Mouse (Mus musculus) cerebellum, adult 8-10 months (tissue): Measurements from ENCODE around the gene Arhgef40.
A peak's percentile ranks its signal among the peaks of the same experiment; 100 is the strongest.

Source experiments
- DNase-seq: peaks from one replicate; pipeline ENCODE4 v3.0.0; 2022

The Arhgef40 gene

DNA sequence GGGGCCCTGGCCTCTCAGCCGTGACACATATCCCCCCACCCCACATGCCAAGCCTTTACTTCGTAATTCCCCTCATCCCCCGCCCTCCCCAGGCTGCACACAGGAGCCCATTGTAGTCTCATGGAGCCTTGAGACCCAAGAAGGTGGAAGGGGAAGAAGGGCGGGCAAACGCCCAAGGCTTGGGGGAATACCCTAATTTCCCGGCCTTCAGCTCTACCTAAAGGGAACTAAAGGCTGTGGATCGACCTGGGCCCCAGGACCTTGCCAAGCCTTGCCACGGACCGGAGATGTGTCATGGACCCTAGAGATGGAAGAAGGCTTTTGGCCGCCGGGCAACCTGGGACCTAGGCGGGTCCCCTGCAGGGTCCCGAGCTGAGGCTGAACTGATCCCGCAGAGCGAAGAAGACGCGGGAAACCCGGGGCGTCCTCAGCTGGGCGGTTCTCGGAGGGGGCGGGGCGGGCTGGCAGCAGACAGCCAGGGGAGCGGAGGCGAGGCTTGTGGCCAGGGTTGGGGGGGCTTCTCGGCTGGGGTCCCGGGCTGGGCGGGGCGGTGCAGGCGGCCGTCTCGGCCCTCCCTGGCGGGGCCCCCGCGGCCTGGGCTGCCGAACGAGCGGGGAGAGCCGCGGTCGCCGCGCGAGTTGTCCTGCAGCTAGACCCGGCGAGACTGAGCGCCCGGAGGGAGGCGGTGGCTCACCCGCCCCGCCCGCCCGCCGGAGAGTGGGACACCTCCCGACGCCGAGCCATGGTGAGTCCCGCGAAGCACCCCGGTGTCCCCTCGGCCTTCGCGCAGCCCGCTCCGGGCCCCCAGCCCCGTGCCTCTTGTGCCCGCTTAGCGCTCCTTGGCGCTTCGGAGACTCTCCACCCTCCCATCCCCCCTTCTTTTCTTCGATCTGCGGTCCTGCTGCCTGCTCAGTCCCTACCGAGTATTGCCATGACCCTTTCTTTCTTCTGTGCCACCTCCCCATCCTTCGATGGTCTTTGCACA, at the start of gene Arhgef40:
Gene Arhgef40 (plus strand): TSS at position 473 of the 985 bp plus-strand sequence.
- peak; percentile 52 for DNase-seq

DNA sequence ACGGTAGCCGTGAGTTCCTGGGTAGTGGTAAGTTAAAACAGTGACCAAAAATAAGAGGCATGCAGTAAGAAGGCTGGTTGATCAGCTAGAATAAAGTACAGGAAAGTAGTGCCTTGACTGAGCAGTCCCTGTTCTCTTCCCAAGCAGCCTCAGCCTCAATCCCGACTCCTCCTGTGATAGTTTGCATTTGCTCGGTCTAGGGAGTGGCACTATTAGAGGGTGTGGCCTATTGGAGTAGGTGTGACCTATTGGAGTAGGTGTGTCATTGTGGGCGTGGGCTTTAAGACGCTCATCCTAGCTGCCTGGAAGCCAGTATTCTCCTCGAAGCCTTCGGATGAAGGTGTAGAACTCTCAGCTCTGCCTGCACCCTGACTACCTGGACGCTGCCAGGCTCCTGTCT, 45.5 kb upstream of the Arhgef40 start:
- DNase-seq = no peak

DNA sequence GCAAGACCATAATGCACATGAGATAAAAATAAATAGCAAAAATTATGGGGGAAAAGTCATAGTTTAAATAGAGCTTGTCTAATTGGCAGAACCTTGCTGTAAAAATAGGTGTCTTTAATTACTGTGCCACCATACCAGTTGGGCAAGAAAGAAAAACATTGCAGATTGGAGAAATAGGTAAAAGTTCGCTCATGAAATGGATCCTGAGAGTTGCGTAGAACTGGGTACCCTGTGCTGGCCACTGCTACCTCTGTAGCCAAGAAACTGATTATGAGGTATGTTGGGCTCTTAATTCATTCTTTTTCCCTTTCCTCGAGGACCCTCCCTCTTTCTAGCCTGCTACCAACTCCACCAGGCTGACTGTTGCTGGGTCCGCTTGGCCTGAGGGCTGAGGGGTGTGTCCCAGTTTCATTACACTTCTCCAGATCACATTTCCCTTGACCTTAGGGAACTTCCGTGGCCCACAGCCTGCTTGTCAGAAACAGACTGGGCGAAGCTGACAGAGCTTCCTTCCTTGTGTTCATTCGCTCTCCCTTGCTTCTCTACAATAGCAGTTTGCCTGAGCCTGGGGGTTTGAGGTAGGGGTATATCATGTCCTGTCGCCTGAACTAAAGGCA, 43.5 kb upstream of the Arhgef40 start:
- DNase-seq = no peak

DNA sequence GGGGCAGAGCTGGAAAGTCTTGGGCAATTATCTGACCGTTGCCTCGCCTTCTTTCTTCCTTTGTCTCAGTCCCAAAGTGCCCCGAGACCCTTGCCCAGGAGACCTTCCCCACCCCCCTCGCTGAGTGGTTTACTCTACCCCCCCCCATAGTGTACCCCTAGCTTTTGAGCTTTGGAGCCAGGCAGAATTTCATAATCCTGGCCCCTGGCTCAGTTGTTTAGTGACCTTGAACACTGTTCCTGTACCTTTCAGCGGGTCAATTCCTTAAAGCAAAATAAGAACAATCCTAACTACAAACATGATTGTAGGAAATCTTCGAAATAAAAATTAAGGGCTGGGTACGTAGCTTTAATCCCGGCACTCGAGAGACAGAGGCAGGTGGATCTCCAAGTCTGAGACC, 42.9 kb upstream of the Arhgef40 start:
- DNase-seq = no peak

DNA sequence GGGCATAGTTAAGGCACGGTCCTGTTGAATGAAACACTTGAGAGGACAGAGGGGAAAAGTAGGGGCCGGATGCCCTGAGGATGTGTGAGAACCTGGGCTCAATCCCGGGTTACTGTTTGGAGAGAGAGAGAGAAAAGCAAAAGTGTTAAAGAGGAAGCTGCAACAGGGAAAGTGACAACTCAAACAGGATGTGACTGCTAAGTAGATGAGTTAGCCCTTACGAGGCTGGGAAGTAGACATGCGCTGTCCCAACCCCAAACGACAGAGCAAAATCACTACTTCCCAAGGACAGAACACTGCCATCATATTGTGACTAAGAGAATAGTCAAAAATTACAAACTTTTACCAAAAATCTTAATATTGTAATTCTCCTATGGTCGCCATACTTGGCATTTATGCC, 42.3 kb upstream of the Arhgef40 start:
- DNase-seq = no peak

DNA sequence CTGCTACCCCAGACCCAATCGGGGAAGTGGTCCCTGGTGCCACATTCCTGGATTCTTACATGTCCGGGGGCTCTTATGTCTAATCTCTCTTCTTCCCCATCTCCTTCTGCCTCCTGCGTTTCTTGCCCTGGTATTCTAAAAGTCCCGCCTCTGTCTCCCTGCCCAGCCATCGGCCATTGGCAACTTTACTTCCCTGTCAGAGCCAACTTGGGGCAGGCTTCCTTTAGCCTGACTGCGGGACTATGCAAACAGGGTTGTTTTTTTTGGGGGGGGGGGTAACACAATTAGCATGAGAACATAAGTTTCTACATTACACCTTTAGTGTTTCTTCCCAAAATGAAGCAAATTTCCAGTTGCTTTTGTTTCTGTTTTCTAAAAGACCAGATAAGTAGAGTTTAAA, 41.2 kb upstream of the Arhgef40 start:
- DNase-seq = no peak

DNA sequence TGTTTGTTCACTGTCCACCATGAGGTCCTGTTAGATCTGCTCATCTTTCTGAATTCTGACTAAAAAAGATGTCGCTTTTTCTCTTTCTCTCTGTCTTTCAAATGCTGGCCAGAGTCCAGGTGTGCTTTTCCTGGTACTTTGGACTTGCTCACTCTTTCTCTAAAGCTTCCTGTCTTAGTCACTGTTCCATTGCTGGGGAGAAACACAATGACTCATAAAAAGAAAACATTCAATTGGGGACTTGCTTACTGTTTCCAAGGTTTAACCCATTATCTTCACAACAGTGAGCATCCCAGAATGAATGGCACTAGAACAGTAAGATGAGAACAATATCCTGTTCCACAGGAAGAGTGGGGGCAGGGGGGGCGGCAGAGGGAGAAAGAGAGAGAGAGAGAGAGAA, 24.2 kb upstream of the Arhgef40 start:
- no peak for DNase-seq

DNA sequence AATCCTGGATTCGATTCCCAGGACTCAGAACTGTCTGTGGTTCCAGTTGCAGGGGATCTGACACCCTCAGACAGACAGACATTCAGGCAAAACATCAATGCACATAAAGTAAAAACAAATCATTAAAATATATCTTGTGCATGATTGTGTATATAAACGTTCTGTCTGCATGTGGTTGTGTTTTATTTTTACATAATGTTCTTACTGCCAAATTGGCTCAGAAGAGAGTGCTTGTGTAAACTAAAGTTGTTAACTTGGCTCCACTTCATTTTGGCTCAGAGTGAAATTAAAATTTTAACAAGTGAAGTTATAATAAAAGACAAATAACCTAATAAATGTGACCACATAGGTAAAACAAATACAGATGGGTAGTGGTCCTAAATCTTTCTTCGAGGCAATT, 17.1 kb upstream of the Arhgef40 start:
- no peak for DNase-seq

DNA sequence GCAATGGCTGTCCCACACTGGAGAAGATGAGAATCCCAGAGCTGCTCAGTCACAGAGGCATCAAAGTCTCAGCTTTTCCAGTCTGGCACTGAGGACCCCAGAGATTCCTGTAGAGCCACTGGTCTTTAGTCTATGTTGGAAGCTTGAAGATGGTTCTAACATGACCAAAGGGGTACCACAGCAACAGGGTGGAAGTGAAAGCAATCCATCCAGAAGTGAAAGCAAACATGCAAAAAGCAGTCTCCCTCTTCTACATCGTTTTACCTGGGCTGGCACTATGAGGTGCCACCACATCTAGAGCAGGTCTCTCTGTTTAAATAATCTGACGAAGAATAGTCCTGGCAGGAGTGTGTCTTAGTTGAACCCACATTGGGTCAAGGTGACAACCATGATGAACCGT, 5.3 kb upstream of the Arhgef40 start:
- DNase-seq = no peak

DNA sequence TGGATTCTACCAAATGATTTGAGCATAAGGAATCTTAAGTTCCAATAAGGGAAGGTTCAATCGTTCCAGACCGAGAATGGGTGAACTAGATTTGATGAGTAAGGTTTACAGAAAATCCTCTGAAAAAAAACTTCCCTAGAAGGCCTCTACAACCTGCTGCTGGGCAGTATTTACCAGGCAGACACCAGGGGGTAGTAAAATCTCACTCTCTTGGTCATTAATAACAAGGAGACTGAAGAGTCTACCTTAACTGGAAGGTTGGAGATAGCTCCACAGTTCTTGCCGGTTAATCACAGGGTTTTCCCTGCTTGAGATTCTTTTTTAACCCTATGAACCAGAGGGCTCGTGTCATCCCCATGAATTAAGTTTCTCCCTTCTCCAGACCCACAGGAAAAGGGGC, 1.3 kb upstream of the Arhgef40 start:
- DNase-seq = no peak

DNA sequence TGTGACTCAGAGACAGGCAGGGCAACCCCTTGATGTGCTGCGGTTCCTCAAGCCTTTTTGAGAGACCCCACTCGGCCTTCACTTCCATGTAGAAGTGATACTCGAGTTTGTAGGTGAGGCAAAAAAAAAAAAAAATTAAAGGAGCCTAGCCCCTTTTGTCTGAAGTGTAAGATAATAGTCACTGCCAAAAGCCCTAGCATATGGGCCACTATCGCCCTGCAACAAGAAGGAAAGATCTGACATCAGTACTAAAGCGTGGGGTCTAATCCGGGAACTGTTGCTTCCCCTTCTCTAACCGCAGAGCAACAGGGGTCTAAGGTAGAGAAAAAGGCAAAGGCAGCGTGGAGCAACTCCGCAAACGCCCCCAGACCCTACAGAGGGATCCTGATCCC, 668 bp upstream of the Arhgef40 start:
- no peak for DNase-seq

DNA sequence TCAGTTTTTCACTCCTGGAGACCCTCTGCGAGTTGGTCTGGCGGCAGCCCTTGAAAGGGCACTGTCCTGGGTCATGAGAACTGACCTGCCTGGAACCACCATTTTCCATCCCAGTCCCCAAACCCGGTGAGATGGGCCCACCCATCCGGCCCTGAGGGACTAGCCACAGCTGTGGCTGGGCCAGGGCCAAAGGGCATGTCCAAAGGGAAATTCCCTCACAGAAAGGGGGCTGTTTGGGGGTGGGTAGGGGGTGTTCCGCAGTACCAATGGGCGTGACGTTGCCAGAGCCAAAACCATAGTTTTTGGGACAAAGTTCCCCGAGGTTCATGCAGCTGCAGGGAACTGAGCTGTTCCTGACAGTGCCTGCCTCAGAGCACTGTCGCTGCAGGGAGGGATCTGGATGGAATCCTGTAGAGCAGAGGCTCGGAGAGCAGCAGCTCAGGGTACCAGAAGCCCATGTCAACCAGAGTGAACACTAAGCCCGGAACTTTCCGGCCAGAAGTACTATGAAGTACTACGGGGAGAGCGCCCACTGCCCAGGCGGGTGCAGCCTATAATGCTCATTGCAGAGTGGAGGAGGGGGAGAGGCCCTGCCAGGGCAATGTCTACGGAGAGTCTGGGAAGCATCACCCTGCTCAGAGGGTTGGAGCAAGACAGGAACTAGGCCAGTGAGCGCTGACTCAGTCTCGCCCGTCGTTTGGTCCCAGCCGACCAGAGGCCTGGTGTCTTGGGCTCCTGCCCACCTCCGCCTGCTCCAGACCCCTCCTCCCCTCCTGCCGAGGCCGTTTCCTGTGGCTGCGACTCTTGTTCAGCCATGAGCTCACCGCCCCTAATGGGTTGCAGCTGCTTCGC, 1.0 kb downstream of the Arhgef40 start:
- DNase-seq = peak; percentile 57

DNA sequence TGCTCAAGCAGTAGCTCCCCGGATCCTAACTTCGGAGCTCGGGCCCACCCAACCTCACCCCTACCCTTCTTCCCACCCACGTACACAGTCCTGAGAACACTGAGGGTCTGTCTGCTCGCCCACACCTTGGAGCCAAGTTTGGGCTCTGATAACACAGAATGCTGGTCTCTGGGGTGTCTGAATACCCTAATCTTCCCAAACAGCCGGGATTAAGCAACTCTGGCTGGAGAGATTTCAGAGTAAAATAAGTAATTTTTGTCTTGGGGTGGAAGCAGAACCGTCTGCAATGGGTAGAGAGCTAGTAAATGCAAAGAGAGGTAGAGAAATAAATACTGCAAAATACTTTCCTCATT, 1.6 kb downstream of the Arhgef40 start:
- DNase-seq = no peak

DNA sequence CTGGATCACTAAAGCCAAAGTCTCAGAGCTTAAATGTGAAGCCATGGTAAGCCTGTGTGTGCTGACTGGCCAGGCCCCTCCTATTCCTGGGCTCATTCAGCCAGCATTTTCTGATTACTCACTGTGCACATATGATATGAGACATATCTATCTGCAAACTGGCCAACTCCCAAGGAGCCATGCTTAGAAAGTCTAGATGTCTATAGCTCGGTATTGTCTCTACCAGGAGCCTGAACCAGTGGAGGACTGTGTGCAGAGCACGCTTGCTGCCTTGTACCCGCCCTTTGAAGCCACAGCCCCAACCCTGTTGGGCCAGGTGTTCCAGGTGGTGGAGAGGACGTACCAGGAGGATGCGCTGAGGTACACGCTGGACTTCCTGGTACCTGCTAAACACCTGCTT, 2.7 kb downstream of the Arhgef40 start:
- no peak for DNase-seq

DNA sequence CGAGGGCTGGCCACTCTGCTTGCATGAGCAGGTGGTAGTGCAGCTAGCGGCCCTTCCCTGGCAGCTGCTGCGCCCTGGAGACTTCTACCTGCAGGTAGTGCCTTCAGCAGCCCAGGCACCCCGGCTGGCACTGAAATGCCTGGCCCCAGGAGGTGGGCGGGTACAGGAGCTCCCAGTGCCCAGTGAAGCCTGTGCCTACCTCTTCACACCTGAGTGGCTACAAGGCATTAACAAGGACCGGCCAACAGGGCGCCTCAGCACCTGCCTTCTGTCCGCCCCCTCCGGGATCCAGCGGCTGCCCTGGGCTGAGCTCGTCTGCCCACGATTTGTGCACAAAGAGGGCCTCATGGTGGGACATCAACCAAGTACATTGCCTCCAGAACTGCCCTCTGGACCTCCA, 4.2 kb downstream of the Arhgef40 start:
- no peak for DNase-seq

DNA sequence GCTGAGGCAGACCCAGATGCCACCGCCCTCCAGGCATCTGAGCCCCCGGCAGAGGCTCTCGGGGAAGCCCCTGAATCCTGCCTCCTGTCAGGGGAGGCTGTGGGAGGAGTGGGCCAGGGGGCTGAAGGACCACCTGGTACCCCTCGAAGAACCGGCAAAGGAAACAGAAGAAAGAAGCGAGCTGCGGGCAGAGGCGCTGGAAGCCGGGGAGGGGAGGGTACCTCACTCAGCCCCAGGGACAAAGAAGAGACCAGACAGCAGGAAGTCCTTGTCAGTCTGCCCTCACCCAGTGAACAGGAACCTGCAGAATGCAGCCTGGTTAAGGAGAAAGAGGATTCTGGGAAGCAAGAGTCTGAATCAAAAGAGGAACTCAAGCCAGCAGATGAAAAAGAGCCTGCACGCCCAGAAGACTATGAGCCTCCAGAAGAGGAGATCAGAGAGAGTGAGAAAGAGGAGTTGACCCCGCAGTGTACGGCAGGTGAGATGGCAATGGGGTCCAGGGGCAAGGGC, 5.0 kb downstream of the Arhgef40 start:
- no peak for DNase-seq

DNA sequence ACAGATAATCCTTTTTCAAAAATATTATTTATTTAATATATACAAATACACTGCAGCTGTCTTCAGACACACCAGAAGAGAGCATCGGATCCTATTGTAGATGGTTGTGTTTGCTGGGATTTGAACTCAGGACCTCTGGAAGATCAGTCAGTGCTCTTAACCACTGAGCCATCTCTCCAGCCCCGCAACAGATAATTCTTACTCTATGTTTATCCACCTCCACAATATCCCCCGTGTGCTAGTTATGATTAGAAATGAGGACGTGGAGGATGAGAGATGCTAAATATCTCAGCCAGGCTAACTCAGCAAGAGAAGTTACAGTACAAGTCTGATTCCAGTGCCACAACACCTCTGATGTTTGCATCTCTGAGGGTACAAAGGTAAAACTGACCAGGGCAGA, 9.9 kb downstream of the Arhgef40 start:
- no peak for DNase-seq

DNA sequence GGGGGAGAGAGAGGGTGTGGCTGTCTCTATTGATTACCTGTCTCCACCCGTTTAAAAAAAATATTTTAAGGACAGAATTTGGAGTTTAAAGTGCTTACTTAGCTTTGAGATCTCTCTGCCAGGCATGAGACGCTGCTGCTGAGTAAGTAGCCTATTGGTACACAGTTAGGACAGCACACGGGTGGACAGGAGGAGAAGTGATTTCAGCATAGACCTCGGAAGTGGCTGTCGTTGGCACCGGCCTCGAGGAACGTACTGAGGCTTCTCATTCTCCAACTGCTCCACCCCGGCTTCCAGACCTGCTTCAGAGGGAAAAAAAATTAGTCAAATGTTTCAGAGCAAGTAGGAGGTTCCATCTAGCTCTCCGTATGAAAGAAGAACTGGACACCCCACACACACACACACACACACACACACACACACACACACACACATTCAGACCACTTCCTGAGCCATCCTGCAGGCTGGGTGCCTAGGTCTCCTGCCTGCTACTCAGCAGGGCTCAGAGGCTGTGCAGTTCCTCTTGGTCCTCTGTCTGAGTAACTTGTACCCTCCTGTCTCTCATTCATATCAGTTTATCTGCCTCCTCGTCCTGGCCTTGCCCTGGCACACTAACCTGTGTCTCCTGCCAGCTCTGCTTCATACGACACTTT, 10.8 kb downstream of the Arhgef40 start:
- no peak for DNase-seq

DNA sequence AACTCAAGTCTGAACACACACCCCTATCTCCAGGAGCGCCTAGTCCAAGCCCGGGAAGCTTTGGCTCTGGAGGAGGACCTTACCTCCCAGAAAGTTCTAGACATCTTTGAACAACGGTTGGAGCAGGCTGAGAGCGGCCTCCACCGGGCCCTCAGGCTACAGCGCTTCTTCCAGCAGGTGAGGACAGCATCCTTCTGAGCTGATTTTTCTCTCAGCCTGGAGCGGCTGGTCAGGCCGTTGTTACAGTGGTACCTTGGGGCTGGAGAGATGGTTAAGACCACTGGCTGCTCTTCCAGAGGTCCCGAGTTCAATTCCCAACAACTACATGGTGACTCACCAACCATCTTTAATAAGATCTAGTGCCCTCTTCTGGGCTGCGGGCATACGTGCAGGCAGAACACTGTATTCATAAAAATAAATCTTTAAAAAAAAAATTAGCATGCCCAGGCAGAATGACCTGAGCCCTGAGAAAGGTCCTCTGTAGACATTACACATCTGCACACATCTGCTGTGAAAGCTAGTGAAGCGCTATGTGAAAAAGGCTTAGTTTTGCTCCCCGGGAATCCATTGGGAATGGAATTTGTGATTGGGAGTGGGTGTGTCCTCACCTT, 11.8 kb downstream of the Arhgef40 start:
- DNase-seq = no peak

DNA sequence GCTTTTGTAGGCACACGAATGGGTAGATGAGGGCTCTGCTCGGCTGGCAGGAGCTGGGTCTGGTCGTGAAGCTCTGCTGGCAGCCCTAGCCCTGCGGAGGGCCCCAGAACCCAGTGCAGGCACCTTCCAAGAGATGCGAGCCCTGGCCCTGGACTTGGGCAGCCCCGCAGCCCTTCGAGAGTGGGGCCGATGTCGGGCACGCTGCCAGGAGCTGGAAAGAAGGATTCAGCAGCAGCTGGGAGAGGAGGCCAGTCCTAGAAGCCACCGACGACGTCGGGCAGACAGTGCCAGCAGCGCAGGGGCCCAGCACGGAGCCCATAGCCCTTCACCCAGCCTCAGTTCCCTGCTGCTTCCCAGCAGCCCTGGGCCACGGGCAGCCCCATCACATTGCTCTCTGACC, 12.3 kb downstream of the Arhgef40 start:
- no peak for DNase-seq

DNA sequence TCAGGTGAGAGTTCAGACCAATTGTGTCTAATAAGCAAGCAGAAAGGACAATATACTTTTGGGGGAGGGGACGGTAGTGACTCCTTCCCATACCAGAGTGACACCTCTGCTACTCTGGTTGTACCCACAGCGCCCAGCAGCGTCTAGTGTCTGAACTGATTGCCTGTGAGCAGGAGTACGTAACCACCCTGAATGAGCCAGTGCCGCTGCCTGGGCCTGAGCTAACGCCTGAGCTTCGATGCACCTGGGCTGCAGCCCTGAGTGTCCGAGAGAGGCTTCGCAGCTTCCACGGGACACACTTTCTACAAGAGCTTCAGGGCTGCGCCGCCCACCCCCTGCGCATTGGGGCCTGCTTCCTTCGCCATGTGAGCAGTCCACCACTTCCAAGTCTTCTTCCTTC, 13.0 kb downstream of the Arhgef40 start:
- DNase-seq = no peak

DNA sequence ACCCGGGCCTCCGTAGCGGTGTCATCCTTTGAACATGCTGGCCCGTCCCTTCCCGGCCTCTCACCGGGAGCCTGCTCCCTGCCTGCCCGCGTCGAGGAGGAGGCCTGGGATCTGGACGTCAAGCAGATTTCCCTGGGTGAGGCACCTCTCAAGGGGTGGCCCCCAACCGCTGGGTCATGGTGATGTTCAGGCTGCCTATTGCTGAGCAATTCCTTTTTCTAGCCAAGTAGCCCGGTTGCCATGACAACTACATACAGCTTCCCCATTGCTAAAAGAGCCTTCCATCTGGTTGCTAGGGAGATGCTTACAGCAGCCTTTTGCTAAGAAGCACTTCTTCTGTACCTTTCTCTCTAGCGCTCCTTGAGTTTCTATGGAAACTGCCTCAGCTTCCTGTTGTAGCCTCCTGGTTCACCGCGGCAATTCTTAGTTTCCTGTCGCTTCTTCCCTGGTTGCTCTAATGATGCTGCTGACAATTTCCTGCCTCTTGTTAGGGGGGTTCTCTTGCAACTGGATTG, 19.5 kb downstream of the Arhgef40 start:
- DNase-seq = peak; percentile 57
